Mouse (Mus musculus) bone marrow macrophage, adult 2 months (primary cell): Measurements from ENCODE around the gene Col13a1.

ENCODE experiments used
- CTCF ChIP-seq: IDR thresholded peaks from 2 replicates; pipeline ENCODE4 v1.5.1; 2012; ENCODE audit warnings: low read depth, mild to moderate bottlenecking, low read length, moderate library complexity
- POLR2A ChIP-seq: IDR thresholded peaks from 2 replicates; pipeline ENCODE4 v1.6.1; 2012; ENCODE audit warnings: mild to moderate bottlenecking, low read depth, low read length, borderline replicate concordance

DNA sequence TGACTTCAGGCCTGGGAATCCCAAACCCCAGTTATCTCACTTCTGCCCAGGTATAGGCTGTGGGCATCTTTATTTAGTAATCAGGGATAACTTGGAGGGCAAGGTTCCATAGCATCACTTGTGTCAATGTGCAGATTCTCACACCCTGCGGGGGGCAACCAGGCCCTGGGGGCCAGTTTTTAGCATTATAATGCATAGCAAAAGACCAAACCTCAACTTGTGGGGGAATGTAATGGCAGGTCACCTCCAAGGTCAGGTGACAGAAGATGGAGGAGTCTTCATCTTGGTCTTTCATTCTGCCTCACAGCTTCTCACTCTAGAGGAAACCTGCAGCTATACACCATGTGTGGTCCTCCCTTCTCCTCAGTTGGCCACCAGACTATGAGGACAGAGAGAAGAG lies 20.9 kb upstream of the Col13a1 start:
- no peak for TF ChIP-seq CTCF
- TF ChIP-seq POLR2A, result no peak
